Mouse (Mus musculus) lung, postnatal 0 days (tissue): ENCODE data around the gene Spock1.

ENCODE experiments used
- CTCF ChIP-seq: IDR thresholded peaks from 2 replicates; pipeline ENCODE4 v1.5.1; 2016; ENCODE audit warnings: antibody characterized with exemption, mild to moderate bottlenecking
- EP300 ChIP-seq: IDR thresholded peaks from 2 replicates; pipeline ENCODE4 v1.6.1; 2016; ENCODE audit warnings: antibody characterized with exemption, mild to moderate bottlenecking, control low read depth

- TF ChIP-seq CTCF (no peak), EP300 (no peak)
These were observed 245.6 kb downstream of the Spock1 start for GRCm38 (mm10) chr13:57662554-57662953.
